Mouse (Mus musculus) embryo, embryonic 11.5 days (tissue): Measurements from ENCODE around the gene Atp6v1g1.

Experiments used
- DNase-seq: peaks from one replicate; pipeline ENCODE4 v3.0.0-alpha.2; 2012; ENCODE audit warnings: low read depth, low spot score

Gene Atp6v1g1

GRCm38 (mm10) chr4:63544494-63545230 lies at the start of gene Atp6v1g1:
TSS of gene Atp6v1g1 (plus strand) at chr4:63544772.
- peak; percentile 94 for DNase-seq

- no peak for DNase-seq
Measured at GRCm38 (mm10) chr4:63494967-63495914, 49.3 kb upstream of the Atp6v1g1 start.

GRCm38 (mm10) chr4:63495915-63496278 lies 48.7 kb upstream of the Atp6v1g1 start, which contains the start of gene Whrn:
TSS of gene Whrn (minus strand) at chr4:63495991.
- DNase-seq = peak; percentile 58

- DNase-seq = no peak
Measured at GRCm38 (mm10) chr4:63496312-63496711, 48.3 kb upstream of the Atp6v1g1 start.

- DNase-seq = no peak
Measured at GRCm38 (mm10) chr4:63498346-63498745, 46.2 kb upstream of the Atp6v1g1 start.

- DNase-seq = no peak
Measured at GRCm38 (mm10) chr4:63501050-63501449, 43.5 kb upstream of the Atp6v1g1 start.

GRCm38 (mm10) chr4:63503949-63504348 lies 40.6 kb upstream of the Atp6v1g1 start:
- DNase-seq = no peak

- DNase-seq = no peak
Measured at GRCm38 (mm10) chr4:63507478-63507877, 37.1 kb upstream of the Atp6v1g1 start.

- DNase-seq = peak; percentile 37
Measured at GRCm38 (mm10) chr4:63508232-63508631, 36.3 kb upstream of the Atp6v1g1 start.

- DNase-seq = no peak
Measured at GRCm38 (mm10) chr4:63512921-63513320, 31.7 kb upstream of the Atp6v1g1 start.

- no peak for DNase-seq
Measured at GRCm38 (mm10) chr4:63514454-63514984, 30.1 kb upstream of the Atp6v1g1 start.

GRCm38 (mm10) chr4:63515021-63515420 lies 29.6 kb upstream of the Atp6v1g1 start:
- DNase-seq = no peak

GRCm38 (mm10) chr4:63521813-63522419 lies 22.7 kb upstream of the Atp6v1g1 start:
- no peak for DNase-seq

- no peak for DNase-seq
Measured at GRCm38 (mm10) chr4:63525514-63525913, 19.1 kb upstream of the Atp6v1g1 start.

GRCm38 (mm10) chr4:63528946-63529345 lies 15.6 kb upstream of the Atp6v1g1 start:
- no peak for DNase-seq

- no peak for DNase-seq
Measured at GRCm38 (mm10) chr4:63530409-63530808, 14.2 kb upstream of the Atp6v1g1 start.

GRCm38 (mm10) chr4:63537602-63538001 lies 7.0 kb upstream of the Atp6v1g1 start:
- no peak for DNase-seq

GRCm38 (mm10) chr4:63542209-63542608 lies 2.4 kb upstream of the Atp6v1g1 start:
- DNase-seq = no peak

GRCm38 (mm10) chr4:63543746-63544493 lies 652 bp upstream of the Atp6v1g1 start:
- no peak for DNase-seq

GRCm38 (mm10) chr4:63545231-63545958 lies 823 bp downstream of the Atp6v1g1 start:
- DNase-seq = no peak
